Mouse (Mus musculus) ES-E14 (cell line): ENCODE results near the gene Tfeb. TPM values are rescaled to one million over a fixed set of nuclear protein-coding genes. Genes with fewer than 3 reads are reported as not detected.
A peak's percentile ranks its signal among the peaks of the same experiment; 100 is the strongest.

Source experiments
- DNase-seq: peaks from one replicate; pipeline ENCODE4 v3.0.0-alpha.2; 2013; ENCODE audit warnings: low read depth, low spot score
- H3K27ac ChIP-seq: 2 replicates; pipeline ENCODE4 v1.5.1; 2012; ENCODE audit warnings: low read depth, mild to moderate bottlenecking, low read length, moderate library complexity, mixed read lengths; ENCODE audit not compliant: poor library complexity, insufficient read depth, severe bottlenecking
- H3K36me3 ChIP-seq: 2 replicates; pipeline ENCODE4 v1.6.1; 2012; ENCODE audit warnings: mild to moderate bottlenecking, low read length, moderate library complexity, mixed read lengths; ENCODE audit not compliant: control insufficient read depth, poor library complexity, insufficient read depth, severe bottlenecking
- H3K4me1 ChIP-seq, 2 experiments: fragments of 150-350 bp in 1 of 2; sonication (generic) in 1 of 2; 2 replicates each; pipeline ENCODE4 v1.6.1; 2012; ENCODE audit warnings: low read length in 2 of 2, mild to moderate bottlenecking in 1 of 2, mixed read lengths in 1 of 2; ENCODE audit not compliant: control insufficient read depth in 2 of 2, insufficient read depth in 2 of 2, poor library complexity in 1 of 2
- H3K4me3 ChIP-seq, 2 experiments: fragments of 150-350 bp in 1 of 2; sonication (generic) in 1 of 2; 2 replicates each; pipeline ENCODE4 v1.5.1; 2012; ENCODE audit warnings: low read length in 2 of 2, low read depth in 1 of 2, mild to moderate bottlenecking in 1 of 2, mixed read lengths in 1 of 2; ENCODE audit not compliant: insufficient read depth in 1 of 2, poor library complexity in 1 of 2, severe bottlenecking in 1 of 2
- H3K9ac ChIP-seq: 2 replicates; pipeline ENCODE4 v1.6.1; 2012; ENCODE audit warnings: low read depth, mild to moderate bottlenecking, low read length, mixed read lengths; ENCODE audit not compliant: poor library complexity, insufficient read depth, severe bottlenecking
- H3K9me3 ChIP-seq: fragments of 150-350 bp; sonication (generic); 2 replicates; pipeline ENCODE4 v1.6.1; 2012; ENCODE audit warnings: low read depth, mild to moderate bottlenecking, low read length; ENCODE audit not compliant: control insufficient read depth, insufficient read depth
- CHD2 ChIP-seq: IDR thresholded peaks from 2 replicates; pipeline ENCODE4 v1.6.1; 2014; ENCODE audit warnings: mild to moderate bottlenecking, low read depth, low read length, inconsistent platforms
- HCFC1 ChIP-seq: IDR thresholded peaks from 2 replicates; pipeline ENCODE4 v1.6.1; 2012; ENCODE audit warnings: low read length, inconsistent platforms, borderline replicate concordance; ENCODE audit not compliant: insufficient read depth
- MAFK ChIP-seq: IDR thresholded peaks from 2 replicates; pipeline ENCODE4 v1.6.1; 2014; ENCODE audit warnings: mild to moderate bottlenecking, low read depth, low read length, inconsistent platforms; ENCODE audit not compliant: insufficient read depth
- ZC3H11A ChIP-seq: IDR thresholded peaks from 2 replicates; pipeline ENCODE4 v1.6.1; 2012; ENCODE audit warnings: low read depth, mild to moderate bottlenecking, inconsistent platforms, low read length, borderline replicate concordance
- ZNF384 ChIP-seq: IDR thresholded peaks from 2 replicates; pipeline ENCODE4 v1.6.1; 2012; ENCODE audit warnings: low read depth, low read length, inconsistent platforms
- in situ Hi-C, 2 experiments: fragments of 600-800 bp; cut with MboI; formaldehyde crosslinking; loops; one replicate each; pipeline ENCODE4 v1.15.1; 2025; ENCODE audit warnings: low sequenced_read_pairs in 2 of 2, inconsistent platforms in 1 of 2; ENCODE audit not compliant: unreplicated experiment in 2 of 2
- total RNA-seq: library from RNA; depleted of rRNA; stranded (reverse); fragments of 300-350 nt; gene quantifications from 2 replicates; pipeline ENCODE4 v1.2.3, GENCODE M21; 2012

Gene Tfeb
- total RNA-seq, 1 experiment: 21.0 TPM

DNA sequence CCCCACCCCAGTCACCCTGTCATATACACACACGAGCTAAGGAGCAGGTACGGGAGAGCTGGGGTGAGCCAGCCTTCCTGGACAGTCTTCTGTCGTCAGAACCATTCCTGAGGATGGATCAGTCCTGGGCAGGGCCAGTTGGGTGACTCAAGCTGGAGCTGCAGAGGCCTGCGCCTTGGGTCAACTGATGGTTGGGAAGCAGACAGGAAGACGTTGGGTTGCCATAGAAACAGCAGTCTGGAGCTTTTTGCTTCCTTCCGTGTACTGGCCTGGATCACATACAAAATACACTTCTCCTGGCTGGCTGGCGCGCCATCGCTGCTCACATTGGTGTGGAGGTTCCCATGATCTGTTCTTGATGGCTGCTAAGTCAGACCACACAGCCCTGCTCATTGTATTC, 35.0 kb upstream of the Tfeb start:
- no peak overlapping the region for H3K9ac ChIP-seq
- H3K9me3 ChIP-seq: no peaks in the 10 kb centered on the region
- no peak overlapping the region for H3K27ac ChIP-seq
- in situ Hi-C loops: no loop called here
- no peak overlapping the region for H3K4me3 ChIP-seq
- no peak for DNase-seq
- H3K4me1 ChIP-seq: peaks cover 0 to 27% of the 10 kb centered on the region in 2 experiments; a peak in 3 of 4 replicates
- TF ChIP-seq ZNF384: no peak
- no peak for TF ChIP-seq HCFC1
- no peak for TF ChIP-seq CHD2
- TF ChIP-seq ZC3H11A: no peak
- no peak for TF ChIP-seq MAFK
- peaks cover 14% of the 10 kb centered on the region; the same call in 1 of the 2 replicates for H3K36me3 ChIP-seq

GRCm38 (mm10) chr17:47702548-47703345, 34.1 kb upstream of the Tfeb start:
- Histone ChIP-seq H3K9me3 (no peaks in the 10 kb centered on the region), H3K4me3 (peak overlapping the region; percentile 48 to 57), H3K9ac (peak overlapping the region; percentile 80), H3K4me1 (peaks cover 0 to 36% of the 10 kb centered on the region in 2 experiments; a peak in 3 of 4 replicates), H3K36me3 (peaks cover 14% of the 10 kb centered on the region; the same call in 1 of the 2 replicates), H3K27ac (peak overlapping the region; percentile 84)
- in situ Hi-C loops: no loop called here
- TF ChIP-seq CHD2: no peak
- TF ChIP-seq ZC3H11A: no peak
- no peak for TF ChIP-seq MAFK
- TF ChIP-seq ZNF384: no peak
- TF ChIP-seq HCFC1: no peak
- no peak for DNase-seq

- in situ Hi-C loops: no loop called here
- Histone ChIP-seq H3K27ac (peak overlapping the region; percentile 84), H3K9ac (peak overlapping the region; percentile 80), H3K36me3 (peaks cover 12% of the 10 kb centered on the region; the same call in 1 of the 2 replicates), H3K4me1 (peaks cover 0 to 37% of the 10 kb centered on the region in 2 experiments; a peak in 3 of 4 replicates), H3K9me3 (no peaks in the 10 kb centered on the region), H3K4me3 (peak overlapping the region; percentile 48 to 57)
- DNase-seq: no peak
- TF ChIP-seq MAFK (no peak), ZC3H11A (no peak), ZNF384 (no peak), CHD2 (no peak), HCFC1 (no peak)
Measured at GRCm38 (mm10) chr17:47703556-47703955, 33.3 kb upstream of the Tfeb start.

GRCm38 (mm10) chr17:47704692-47705091, 32.1 kb upstream of the Tfeb start:
- peaks cover 12% of the 10 kb centered on the region; the same call in 1 of the 2 replicates for H3K36me3 ChIP-seq
- H3K9ac ChIP-seq: no peak overlapping the region; the same call in 1 of the 2 replicates
- H3K9me3 ChIP-seq: no peaks in the 10 kb centered on the region
- in situ Hi-C loops: no loop called here
- TF ChIP-seq ZNF384 (no peak), ZC3H11A (no peak), MAFK (no peak), CHD2 (no peak), HCFC1 (no peak)
- DNase-seq: no peak
- no peak overlapping the region for H3K27ac ChIP-seq
- H3K4me1 ChIP-seq: peaks cover 3 to 39% of the 10 kb centered on the region in 2 experiments; a peak in 3 of 4 replicates
- H3K4me3 ChIP-seq: peak overlapping the region; percentile 34 to 48; a peak in 2 of 4 replicates

DNA sequence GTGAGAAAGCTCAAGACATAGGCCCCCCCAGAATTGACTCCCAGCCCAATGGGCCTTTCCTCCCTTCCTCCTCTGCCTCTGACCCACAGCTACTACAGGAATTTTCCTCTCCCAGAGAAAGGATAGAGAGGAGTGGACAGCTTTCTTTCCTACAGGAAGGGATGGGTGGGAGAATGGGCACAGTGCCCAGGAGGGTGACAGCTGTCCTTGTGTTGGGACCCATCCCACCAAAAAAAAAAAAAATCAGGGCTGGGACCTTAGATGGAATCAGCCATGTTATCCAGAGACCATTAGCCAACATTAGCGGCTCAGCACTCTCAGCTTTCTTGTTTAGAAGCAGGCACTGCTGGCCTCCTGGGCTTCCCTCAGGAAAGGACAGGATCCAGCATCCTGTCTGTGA, 30.6 kb upstream of the Tfeb start:
- Histone ChIP-seq H3K4me1 (peaks cover 6 to 52% of the 10 kb centered on the region in 2 experiments; a peak in 3 of 4 replicates), H3K9ac (no peak overlapping the region; the same call in 1 of the 2 replicates), H3K27ac (no peak overlapping the region), H3K36me3 (peaks cover 4% of the 10 kb centered on the region; the same call in 1 of the 2 replicates), H3K9me3 (no peaks in the 10 kb centered on the region), H3K4me3 (no peak overlapping the region)
- no peak for TF ChIP-seq ZC3H11A
- TF ChIP-seq MAFK: no peak
- no peak for TF ChIP-seq ZNF384
- no peak for TF ChIP-seq HCFC1
- TF ChIP-seq CHD2: no peak
- in situ Hi-C loops: no loop called here
- no peak for DNase-seq
